In the genomic region with DNA sequence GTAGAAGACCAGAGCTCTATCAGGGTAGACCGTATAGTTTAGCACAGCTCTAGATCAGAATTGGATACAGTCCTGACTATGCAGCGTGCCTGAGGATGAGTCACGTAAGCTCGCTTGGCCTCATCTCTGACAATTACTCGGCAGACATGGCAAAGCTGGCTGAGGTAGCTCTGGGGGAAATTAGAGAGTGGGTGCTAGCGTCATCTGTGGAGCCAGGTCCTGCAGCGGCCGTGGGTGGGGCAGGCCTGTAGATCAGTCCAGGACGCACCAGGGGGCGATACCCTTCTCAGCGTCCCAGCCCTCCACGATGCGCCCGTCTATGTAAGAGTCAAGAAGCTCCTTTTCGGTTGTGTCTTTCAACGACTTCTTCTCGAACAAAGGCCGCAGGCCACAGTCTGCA, we compare ENCODE assay signal across 20 mouse cellular contexts. TPM values are rescaled to one million over a fixed set of nuclear protein-coding genes. Genes with fewer than 3 reads are reported as not detected.
A peak's percentile ranks its signal among the peaks of the same experiment; 100 is the strongest.
DNase-seq lines count a peak whose midpoint lies in the region; TF ChIP-seq lines count a peak whose summit lies in the region.
"Had no signal": no experiment of that assay in that cellular context is flagged by ENCODE, and none has a peak within 500 bp of the region (broad histone marks: within the 10 kb centered on the region; RNA-seq: fewer than 3 reads in every experiment).

No protein-coding gene starts in this region.

- DNase-seq in layer of hippocampus, adult 18-20 months (ENCODE audit: low spot score in 2 of 2) = peak; percentile 39 to 73
- DNase-seq in layer of hippocampus, postnatal 14 days (ENCODE audit: low spot score in 2 of 2) = no peak
- DNase-seq in thymus, postnatal 0 days (ENCODE audit: low spot score) = peak; percentile 38
- DNase-seq in thymus, adult 18-20 months = no peak
- peak; percentile 65 for DNase-seq in thymus, postnatal 4 days
- no peak for DNase-seq in heart, adult 8-10 months (ENCODE audit: low spot score)
- no peak for DNase-seq in urinary bladder, adult 2 months (ENCODE audit: low spot score)
- DNase-seq: cerebellum, postnatal 25 days; gastrocnemius, postnatal 10 days; kidney, adult 9 months; lung, embryonic 14.5 days; spleen, adult 18-20 months had no signal

- H3K4me3 ChIP-seq in bone marrow, adult 2 months (replicated peaks; ENCODE audit: control insufficient read depth, low read depth, low read length) = no peak overlapping the region
- H3K4me3 ChIP-seq: embryonic facial prominence, embryonic 12.5 days; forebrain, embryonic 12.5 days; heart, embryonic 13.5 days; limb, embryonic 12.5 days; megakaryocyte, embryonic 14.5 days had no signal

- 81% methylated on average over 18 of the region's 18 CpGs for WGBS in bone marrow, adult 2 months

- H3K27ac ChIP-seq in bone marrow, adult 2 months (ENCODE audit: control insufficient read depth, insufficient read depth, low read depth, low read length, poor library complexity) = no peak overlapping the region
- H3K27ac ChIP-seq: embryonic facial prominence, embryonic 12.5 days; forebrain, embryonic 12.5 days; heart, embryonic 13.5 days; hindbrain, embryonic 14.5 days; limb, embryonic 12.5 days had no signal

- H3K4me1 ChIP-seq in bone marrow, adult 2 months (ENCODE audit: control insufficient read depth, insufficient read depth, low read length) = no peaks in the 10 kb centered on the region; the same call in 1 of the 2 replicates
- H3K4me1 ChIP-seq: embryonic facial prominence, embryonic 12.5 days; forebrain, embryonic 12.5 days; heart, embryonic 13.5 days; limb, embryonic 12.5 days had no signal

- 0 out of 2 replicates have a peak, but pooled peaks have one; percentile 1 for TF ChIP-seq CTCF in bone marrow, adult 2 months (IDR thresholded peaks at IDR 0.05; ENCODE audit: control insufficient read depth, insufficient read depth, low read length)

- no peak for TF ChIP-seq POLR2A in bone marrow, adult 2 months (IDR thresholded peaks at IDR 0.05; ENCODE audit: borderline replicate concordance, control insufficient read depth, low read depth, low read length)

RNA-seq across cellular contexts. Expression of a gene that starts 6.5 kb away (rescaled TPM):
- total RNA-seq in layer of hippocampus, adult 18-20 months (2021) = not detected
- total RNA-seq in layer of hippocampus, postnatal 14 days (2021) = under 1 TPM in 1 of 2 experiments, not detected in 1; 0.25 TPM
- polyA plus RNA-seq in thymus, postnatal 0 days (2015; fragmentation: Nextera tagmentation; extraction: Ambion mirVana) = 0.98 and 1.0 TPM in 2 replicates
- 0.49 and 2.7 TPM in 2 replicates for polyA plus RNA-seq in bone marrow, adult 2 months (2011; ENCODE audit: insufficient read depth, insufficient read length, low replicate concordance, missing spikeins)
- under 1 TPM in 2 of 4 experiments, not detected in 2; 0.16 to 0.25 TPM for total RNA-seq in heart, adult 8-10 months (2022)
- polyA plus RNA-seq in urinary bladder, adult 2 months (2012; rRNA removed) = 0.25 and 0.33 TPM in 2 replicates
- total RNA-seq: monocyte, adult 5-6 weeks had no signal

RNA-seq across cellular contexts. Expression of a gene that starts 19.9 kb away (rescaled TPM):
- 1 to 10 TPM; 7.2 to 9.4 TPM for total RNA-seq in layer of hippocampus, adult 18-20 months (2021)
- 10 to 100 TPM; 11.1 to 13.0 TPM for total RNA-seq in layer of hippocampus, postnatal 14 days (2021)
- polyA plus RNA-seq in thymus, postnatal 0 days (2015; fragmentation: Nextera tagmentation; extraction: Ambion mirVana) = 7.9 and 12.8 TPM in 2 replicates
- polyA plus RNA-seq in bone marrow, adult 2 months (2011; ENCODE audit: insufficient read depth, insufficient read length, low replicate concordance, missing spikeins) = 6.8 and 6.9 TPM in 2 replicates
- total RNA-seq in heart, adult 8-10 months (2022) = 1 to 10 TPM; 2.6 to 4.1 (median 2.9) TPM
- polyA plus RNA-seq in urinary bladder, adult 2 months (2012; rRNA removed) = 15.3 and 16.5 TPM in 2 replicates

RNA-seq across cellular contexts. Expression of a gene that starts 20.0 kb away (rescaled TPM):
- total RNA-seq in layer of hippocampus, adult 18-20 months (2021) = 10 to 100 TPM; 62.1 to 65.6 TPM
- total RNA-seq in layer of hippocampus, postnatal 14 days (2021) = 10 to 100 TPM; 65.8 to 68.0 TPM
- polyA plus RNA-seq in thymus, postnatal 0 days (2015; fragmentation: Nextera tagmentation; extraction: Ambion mirVana) = 118 and 123 TPM in 2 replicates
- polyA plus RNA-seq in bone marrow, adult 2 months (2011; ENCODE audit: insufficient read depth, insufficient read length, low replicate concordance, missing spikeins) = 15.4 and 35.2 TPM in 2 replicates
- 10 to 100 TPM; 20.6 to 24.6 (median 22.2) TPM for total RNA-seq in heart, adult 8-10 months (2022)
- 127 and 128 TPM in 2 replicates for polyA plus RNA-seq in urinary bladder, adult 2 months (2012; rRNA removed)

Comparison
In these comparisons a context has a peak if more than half of its experiments do, and no peak if none do; other contexts are left out.
1. DNase-seq: peak in layer of hippocampus, adult 18-20 months (2 of 2), thymus, postnatal 0 days (single experiment) and thymus, postnatal 4 days (single experiment); none in layer of hippocampus, postnatal 14 days (0 of 2), thymus, adult 18-20 months (0 of 2), heart, adult 8-10 months (single experiment) and urinary bladder, adult 2 months (single experiment).